Mouse (Mus musculus): ENCODE data around the gene Nxnl1. TPM values are rescaled to one million over a fixed set of nuclear protein-coding genes. Genes with fewer than 3 reads are reported as not detected.

Gene Nxnl1
- under 1 TPM in 1 of 2 experiments, not detected in 1; 0.19 TPM for total RNA-seq (2021)

GRCm38 (mm10) chr8:71566501-71566900, at the start of gene Nxnl1:
TSS of gene Nxnl1 (minus strand) at chr8:71566601.
- intact Hi-C loops (cut with DNase I), result no loop called here

GRCm38 (mm10) chr8:71613418-71613817, 47.0 kb upstream of the Nxnl1 start:
- intact Hi-C loops (cut with DNase I), result no loop called here
- no peak for DNase-seq

More at GRCm38 (mm10) chr8:71566501-71566900, at the start of gene Nxnl1:
- DNase-seq, result no peak

- DNase-seq, result no peak
- intact Hi-C loops (cut with DNase I), result no loop called here
Measured at GRCm38 (mm10) chr8:71612141-71612540, 45.7 kb upstream of the Nxnl1 start.

GRCm38 (mm10) chr8:71610822-71611651, 44.6 kb upstream of the Nxnl1 start, which contains the start of gene Colgalt1:
TSS of gene Colgalt1 (plus strand) at chr8:71610998.
- intact Hi-C loops (cut with DNase I), result no loop called here
- peak; percentile 94 to 96 for DNase-seq

GRCm38 (mm10) chr8:71604021-71604420, 37.6 kb upstream of the Nxnl1 start:
- no peak for DNase-seq
- intact Hi-C loops (cut with DNase I), result no loop called here

GRCm38 (mm10) chr8:71602666-71603334, 36.4 kb upstream of the Nxnl1 start:
- DNase-seq, result peak; percentile 55 to 62
- intact Hi-C loops (cut with DNase I), result no loop called here

- DNase-seq, result peak in 1 of 2 experiments; percentile 16
- intact Hi-C loops (cut with DNase I), result no loop called here
Measured at GRCm38 (mm10) chr8:71601939-71602665, 35.7 kb upstream of the Nxnl1 start.

GRCm38 (mm10) chr8:71598841-71599240, 32.4 kb upstream of the Nxnl1 start:
- DNase-seq, result no peak
- intact Hi-C loops (cut with DNase I), result no loop called here

GRCm38 (mm10) chr8:71598375-71598774, 32.0 kb upstream of the Nxnl1 start:
- no peak for DNase-seq
- intact Hi-C loops (cut with DNase I), result no loop called here

GRCm38 (mm10) chr8:71597451-71597850, 31.1 kb upstream of the Nxnl1 start, which contains the start of gene Fam129c:
TSS of gene Fam129c (plus strand) at chr8:71597648.
- intact Hi-C loops (cut with DNase I), result loop anchor here (2.0 kb wide), 1 partner anchor 157 kb away; no protein-coding TSS in a partner anchor
- no peak for DNase-seq

- intact Hi-C loops (cut with DNase I), result loop anchor here (1.0 to 2.0 kb wide), 3 partner anchors 34 to 156 kb away; no protein-coding TSS in a partner anchor
- no peak for DNase-seq
Measured at GRCm38 (mm10) chr8:71596798-71597197, 30.4 kb upstream of the Nxnl1 start.

GRCm38 (mm10) chr8:71596384-71596783, 30.0 kb upstream of the Nxnl1 start:
- no peak for DNase-seq
- intact Hi-C loops (cut with DNase I), result loop anchor here (1.0 to 2.0 kb wide), 3 partner anchors 34 to 156 kb away; no protein-coding TSS in a partner anchor

GRCm38 (mm10) chr8:71595862-71596261, 29.5 kb upstream of the Nxnl1 start:
- peak; percentile 90 to 95 for DNase-seq
- intact Hi-C loops (cut with DNase I), result loop anchor here (1.0 to 2.0 kb wide), 3 partner anchors 34 to 155 kb away; no protein-coding TSS in a partner anchor

GRCm38 (mm10) chr8:71594324-71594722, 27.9 kb upstream of the Nxnl1 start:
- intact Hi-C loops (cut with DNase I), result no loop called here

GRCm38 (mm10) chr8:71593556-71594323, 27.3 kb upstream of the Nxnl1 start:
- no peak for DNase-seq
- intact Hi-C loops (cut with DNase I), result loop anchor here (2.0 kb wide), 1 partner anchor 37 kb away; no protein-coding TSS in a partner anchor

More at GRCm38 (mm10) chr8:71594324-71594722, 27.9 kb upstream of the Nxnl1 start:
- no peak for DNase-seq

- intact Hi-C loops (cut with DNase I), result loop anchor here (2.0 kb wide), 1 partner anchor 38 kb away; no protein-coding TSS in a partner anchor
- DNase-seq, result peak in 1 of 2 experiments; percentile 75
Measured at GRCm38 (mm10) chr8:71592374-71593170, 26.2 kb upstream of the Nxnl1 start.

GRCm38 (mm10) chr8:71591471-71592373, 25.3 kb upstream of the Nxnl1 start, which contains the start of gene Pgls:
TSS of gene Pgls (plus strand) at chr8:71592176.
- DNase-seq, result peak; percentile 94 to 96
- intact Hi-C loops (cut with DNase I), result loop anchor here (1.0 to 2.0 kb wide), 2 partner anchors 29 to 39 kb away; no protein-coding TSS in a partner anchor
